Mouse (Mus musculus): ENCODE data around the gene Efhc1.

DNA sequence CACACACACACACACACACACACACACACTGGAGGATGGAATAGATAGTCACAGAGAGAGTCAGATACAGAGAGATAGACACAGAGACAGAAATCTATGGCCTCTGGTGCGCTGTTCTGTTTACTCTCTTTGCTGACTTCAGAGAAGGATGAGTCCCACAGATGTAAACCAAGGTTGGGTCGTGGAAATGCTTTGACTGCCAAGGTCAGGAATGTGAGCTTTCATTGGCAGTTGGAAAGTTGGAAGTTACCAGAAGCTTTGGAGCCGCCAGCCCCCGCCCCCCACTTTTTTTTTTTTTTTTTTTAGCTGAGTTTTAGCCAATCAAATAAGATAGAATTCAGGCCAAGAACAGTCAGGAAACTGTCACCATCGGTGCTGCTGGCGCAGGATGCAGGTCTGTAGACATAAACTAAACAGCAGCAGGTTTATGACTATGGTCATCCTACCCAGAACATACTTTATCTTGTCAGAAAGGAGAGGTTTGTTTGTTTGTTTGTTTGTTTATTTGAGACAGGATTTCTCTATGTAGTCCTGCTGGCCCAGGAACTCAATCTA is 33.9 kb upstream of the Efhc1 start:
- TF ChIP-seq CTCF (IDR thresholded peaks at IDR 0.05; ENCODE audit: extremely low read depth, insufficient read depth, low read length) (no peak), POLR2A (IDR thresholded peaks at IDR 0.05; ENCODE audit: extremely low read depth, insufficient read depth, low read length) (no peak)

All from cortical plate, adult 2 months (tissue).